Mouse (Mus musculus): ENCODE data around the gene Morc3.
A peak's percentile ranks its signal among the peaks of the same experiment; 100 is the strongest.

GRCm38 (mm10) chr16:93915338-93915849 lies 83.5 kb downstream of the Morc3 start:
- TF ChIP-seq CTCF (IDR thresholded peaks at IDR 0.05; ENCODE audit: low read depth): peak; percentile 57
- TF ChIP-seq EP300 (IDR thresholded peaks at IDR 0.05; ENCODE audit: low read depth): no peak
